Mouse (Mus musculus): ENCODE results near the gene Gm28036.

GRCm38 (mm10) chr2:156071236-156071635 lies 55.7 kb downstream of the Gm28036 start:
- no peak for TF ChIP-seq CTCF (IDR thresholded peaks at IDR 0.05; ENCODE audit: low read depth, low read length)
- no peak for TF ChIP-seq EP300 (IDR thresholded peaks at IDR 0.05; ENCODE audit: insufficient read depth, low read depth, low read length)
- no peak for TF ChIP-seq POLR2A (IDR thresholded peaks at IDR 0.05; ENCODE audit: insufficient read depth, low read length)

Measured in ES-Bruce4 (cell line).